Mouse (Mus musculus) naive thymus-derived CD4-positive, alpha-beta T cell, adult 5 months (primary cell): Measurements from ENCODE around the gene Usp18. TPM values are rescaled to one million over a fixed set of nuclear protein-coding genes. Genes with fewer than 3 reads are reported as not detected.

Experiments used
- polyA plus RNA-seq: library from polyadenylated mRNA; unstranded; fragments of 100-300 nt; shearing (Covaris generic); gene quantifications from one replicate; pipeline ENCODE4 v1.2.1, GENCODE M21; 2017

Usp18 gene
- polyA plus RNA-seq = 17.8 TPM

DNA sequence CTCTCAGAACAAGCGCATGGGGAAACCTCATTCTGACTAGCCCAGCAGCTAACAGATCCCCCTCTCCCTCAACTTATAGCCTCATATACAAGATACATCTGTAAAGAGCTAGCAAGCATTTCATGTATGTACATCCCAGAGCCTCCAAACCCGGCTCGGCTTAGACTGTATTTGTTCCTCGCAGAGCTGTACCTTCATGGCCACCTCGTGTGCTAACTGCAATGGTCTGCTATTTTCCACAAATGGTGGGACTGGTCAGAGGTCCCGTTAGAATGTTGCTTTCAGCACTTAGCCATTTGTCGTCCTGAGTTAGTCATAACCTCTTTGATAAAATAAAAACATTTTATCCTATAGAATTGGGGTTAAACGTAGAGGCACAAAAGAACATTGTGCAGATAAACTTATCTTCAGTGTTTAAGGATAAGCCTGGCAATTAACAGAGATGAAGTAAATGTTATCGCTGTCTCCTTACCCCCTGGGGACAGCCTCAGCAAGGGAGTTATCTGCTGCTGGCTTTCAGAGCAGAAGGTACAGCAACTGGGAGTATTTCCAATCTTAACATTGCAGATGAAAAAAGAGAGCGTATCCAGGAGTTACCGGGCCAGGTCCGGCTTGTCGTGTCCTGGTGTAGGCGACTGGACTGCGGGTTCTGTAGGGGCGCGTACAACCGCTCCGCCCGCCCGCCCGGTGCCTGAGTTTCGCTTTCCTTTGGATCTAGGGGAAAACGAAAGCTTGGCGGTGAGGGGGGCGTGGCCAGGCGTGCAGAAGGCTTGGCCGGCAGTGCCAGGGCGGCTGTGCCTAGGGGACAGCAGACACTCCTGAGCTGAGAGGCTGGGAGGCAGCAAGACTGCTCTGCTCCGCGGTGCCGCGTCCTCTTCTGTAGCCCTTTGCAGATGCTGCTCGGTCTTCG, at the start of gene Usp18:
Gene Usp18 (plus strand): TSS at position 780 of the 910 bp plus-strand sequence.

DNA sequence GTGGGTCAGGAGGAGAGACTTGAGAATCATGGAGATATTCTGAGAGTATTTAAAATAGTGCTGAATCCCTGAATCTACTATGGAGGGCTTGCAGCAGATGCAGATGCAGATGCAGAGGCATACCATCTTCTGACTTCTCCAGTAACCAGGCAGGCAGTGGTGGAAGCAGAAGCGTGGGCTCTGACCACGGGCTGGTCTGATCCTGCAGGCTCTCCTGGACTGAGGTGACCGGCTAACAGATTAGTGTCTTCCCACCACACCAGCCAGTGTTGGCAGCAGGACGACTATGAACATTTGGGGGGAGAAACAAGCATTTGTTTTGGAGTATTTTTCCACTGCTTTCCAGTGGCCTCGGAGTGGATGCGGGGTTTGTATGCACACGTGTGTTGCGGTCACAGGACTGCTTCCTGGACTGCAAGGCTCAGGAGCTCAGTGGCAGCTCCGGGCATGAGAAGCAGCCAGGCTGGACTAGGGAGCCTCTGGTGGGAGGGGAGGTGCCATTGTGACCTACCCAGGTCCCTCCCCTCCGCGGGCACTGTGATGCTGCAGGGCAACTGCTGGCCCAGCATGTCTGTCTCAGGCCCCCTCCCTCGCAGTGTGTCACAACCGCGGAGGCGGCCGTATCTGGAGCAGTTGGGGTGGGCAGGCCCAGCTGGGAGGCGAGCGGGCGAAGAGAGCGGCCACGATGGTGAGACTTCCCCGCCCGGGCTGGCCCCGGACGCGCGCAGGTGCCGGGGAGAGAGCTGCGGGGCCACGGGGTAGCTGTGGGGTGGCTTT, 35.4 kb upstream of the Usp18 start, which contains the start of gene Tuba8:
Gene Tuba8 (plus strand): TSS at position 548 of the 777 bp plus-strand sequence.

DNA sequence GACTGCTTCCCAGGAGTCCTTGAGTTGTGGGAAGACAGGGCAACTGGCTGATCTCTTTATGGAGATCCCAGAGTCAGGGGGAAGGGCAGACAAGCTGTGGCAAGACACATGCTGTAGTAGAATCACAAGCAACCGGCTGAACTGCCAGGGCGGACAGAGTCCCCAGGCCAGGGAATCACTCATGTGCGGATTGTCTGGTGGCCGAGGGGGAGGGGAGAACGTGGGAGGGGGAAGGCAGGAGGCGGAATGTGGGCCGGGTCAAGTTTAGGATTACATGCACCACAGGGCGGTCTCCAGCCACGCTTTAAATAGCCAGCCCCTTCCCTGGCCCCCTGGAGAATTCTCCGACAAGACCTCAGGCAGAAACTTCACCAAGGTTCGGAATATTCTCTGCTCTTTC, 54.2 kb downstream of the Usp18 start, which contains the start of gene Slc6a13:
Gene Slc6a13 (plus strand): TSS at position 274 of the 400 bp plus-strand sequence.

Other genes with a start within 250 kb of the Usp18 start
- 12.9 TPM for gene Mical3, start 114.9 kb upstream of the Usp18 start, polyA plus RNA-seq
- gene Pex26, start 62.2 kb upstream of the Usp18 start, polyA plus RNA-seq = 6.5 TPM
- gene Tuba8, start 35.2 kb upstream of the Usp18 start, polyA plus RNA-seq = not detected
- not detected for gene Slc6a13, start 54.3 kb downstream of the Usp18 start, polyA plus RNA-seq
- gene Slc6a12, start 97.2 kb downstream of the Usp18 start, polyA plus RNA-seq = not detected
- not detected for gene Iqsec3, start 227.8 kb downstream of the Usp18 start, polyA plus RNA-seq